Mouse (Mus musculus) kidney, postnatal 4 days (tissue): ENCODE measurements around the gene Pi16.
"Not testable (repeated sequence)": the region's sequence is repeated elsewhere in the genome, so short reads cannot be mapped to it uniquely, and the experiment has no call there.

Experiments used
- DNase-seq, 2 experiments: peaks; one replicate each; pipeline ENCODE4 v3.0.0; 2021; ENCODE audit warnings: mixed read lengths in 2 of 2

Pi16 gene

DNA sequence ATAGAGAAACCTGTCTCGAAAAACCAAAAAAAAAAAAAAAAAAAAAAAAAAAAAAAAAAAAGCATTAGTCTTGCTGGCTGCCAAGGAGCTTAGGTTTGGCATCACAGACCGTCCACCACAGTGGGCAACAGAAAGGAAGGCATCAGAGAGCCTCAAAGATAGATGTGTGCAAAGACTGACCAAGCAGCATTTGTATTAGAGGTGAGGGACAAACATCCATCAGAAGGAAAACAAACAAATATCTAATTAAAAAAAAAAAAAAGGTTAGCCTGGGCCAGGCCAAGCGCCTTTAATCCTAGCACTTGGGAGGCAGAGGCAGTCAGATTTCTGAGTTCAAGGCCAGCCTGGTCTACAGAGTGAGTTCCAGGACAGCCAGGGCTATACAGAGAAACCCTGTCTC is at the start of gene Pi16:
Pi16 (plus strand) TSS at position 301 of the 400 bp plus-strand sequence.
- DNase-seq, result not testable (repeated sequence)

DNA sequence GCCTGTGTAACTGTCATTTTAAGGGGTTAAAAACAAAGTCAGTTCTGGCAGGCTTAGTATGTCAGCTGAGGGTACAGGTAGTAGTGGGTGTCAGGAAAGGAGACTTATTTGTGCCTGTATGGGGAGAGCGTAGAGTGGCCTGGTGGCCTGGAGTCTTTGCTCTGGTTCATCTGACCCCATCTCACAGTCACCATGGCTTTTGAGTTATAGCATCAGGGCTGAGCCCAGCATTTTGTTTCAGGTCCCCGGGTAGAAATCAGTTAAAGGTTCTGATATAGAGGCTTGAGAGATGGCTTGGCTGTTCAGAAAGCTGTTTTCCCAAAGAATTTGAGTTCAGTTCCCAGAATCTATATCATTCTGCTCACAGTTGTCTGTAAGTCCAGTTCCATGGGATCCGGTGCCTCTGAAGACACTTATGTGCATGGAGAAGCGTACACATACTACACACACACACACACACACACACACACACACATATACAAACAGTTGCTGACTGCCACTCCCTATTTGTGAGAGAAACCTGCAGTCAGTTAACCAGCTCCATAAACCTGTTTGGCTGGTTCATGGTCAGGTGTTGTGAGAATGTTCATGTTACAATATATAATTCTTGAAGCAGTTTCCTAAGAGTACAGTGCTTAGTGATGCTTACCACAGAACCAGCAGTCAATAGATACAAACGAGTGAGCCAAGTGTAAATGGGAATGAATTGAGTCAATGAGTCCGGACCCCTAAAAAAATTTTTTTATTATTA is 49.4 kb upstream of the Pi16 start:
- peak in 1 of 2 experiments; percentile 46 for DNase-seq

DNA sequence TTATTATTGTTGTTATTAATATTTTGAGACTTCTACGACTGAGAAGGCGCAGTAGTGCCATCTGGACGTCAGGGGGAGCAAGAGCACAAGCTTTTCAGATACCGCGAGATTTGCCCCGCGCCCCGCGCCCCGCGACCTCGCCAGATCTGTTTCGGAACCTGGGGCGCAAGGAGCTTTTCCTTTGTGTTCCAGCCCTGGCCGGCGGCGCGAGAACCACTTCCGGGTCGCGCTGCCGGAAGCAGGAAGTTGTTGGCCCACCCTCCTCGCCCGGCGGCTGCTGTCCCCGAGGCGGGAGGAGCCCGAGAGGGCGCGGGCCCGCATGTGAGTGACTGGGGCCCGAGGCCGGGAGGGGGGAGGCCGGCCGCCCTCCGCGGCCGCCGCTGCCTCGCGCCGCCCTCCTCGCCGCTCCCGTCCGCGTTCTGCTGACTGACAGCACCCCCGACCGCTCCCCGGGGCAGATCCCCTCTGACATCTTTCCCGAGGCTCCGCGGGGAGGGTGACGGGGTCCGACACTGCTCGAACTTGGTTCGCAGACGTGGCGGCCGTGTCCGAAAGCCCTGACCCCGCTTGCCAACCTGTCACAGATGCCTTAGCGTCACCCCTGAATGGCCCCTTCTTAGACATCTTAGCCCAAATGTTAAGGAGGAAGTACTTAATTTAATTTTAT is 48.7 kb upstream of the Pi16 start, which contains the start of gene BC004004:
BC004004 (plus strand) TSS at position 107 of the 667 bp plus-strand sequence.
- DNase-seq, result peak; percentile 96 to 98

DNA sequence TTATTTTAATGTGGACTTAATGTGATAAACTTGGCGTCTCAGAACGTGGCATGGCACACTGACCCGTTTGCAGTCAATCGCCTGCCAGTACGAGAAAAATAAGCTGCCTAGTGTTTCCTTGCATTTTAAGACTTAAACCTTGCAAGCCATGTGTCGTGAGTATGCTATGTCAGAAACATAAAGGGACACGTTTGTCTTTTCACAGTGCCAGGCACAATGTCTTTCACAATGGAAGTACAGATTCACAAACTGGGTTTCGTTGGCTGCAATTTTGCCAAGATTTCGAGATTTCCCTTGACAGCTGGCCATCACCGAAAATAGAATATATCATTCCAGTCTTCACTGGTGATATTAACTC is 48.2 kb upstream of the Pi16 start:
- DNase-seq, result no peak

DNA sequence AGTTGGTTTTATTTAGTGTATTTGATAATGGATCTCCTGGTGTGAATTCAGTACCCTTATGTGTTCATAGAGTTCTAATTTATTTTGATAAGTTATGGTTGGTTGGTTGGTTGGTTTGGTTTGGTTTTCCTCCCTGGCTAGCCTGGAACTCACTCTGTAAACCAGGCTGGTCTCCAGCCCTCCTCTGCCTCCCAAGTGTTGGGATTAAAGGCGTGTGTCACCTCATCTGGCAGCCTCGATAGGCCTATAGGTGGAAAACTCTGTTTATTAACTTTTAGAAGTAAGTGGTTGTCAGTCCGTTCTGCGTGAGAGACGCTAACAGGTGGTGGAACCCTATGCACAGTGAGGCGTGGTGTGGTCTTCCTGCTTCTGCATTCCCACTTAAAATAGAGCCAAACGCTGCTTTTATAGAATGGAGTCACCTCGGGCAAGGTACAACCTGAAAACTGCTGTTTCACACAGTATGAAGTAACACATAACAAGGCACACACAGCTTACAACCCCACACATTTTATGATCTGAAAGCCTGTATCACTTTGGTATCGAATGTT is 47.3 kb upstream of the Pi16 start:
- DNase-seq, result no peak

DNA sequence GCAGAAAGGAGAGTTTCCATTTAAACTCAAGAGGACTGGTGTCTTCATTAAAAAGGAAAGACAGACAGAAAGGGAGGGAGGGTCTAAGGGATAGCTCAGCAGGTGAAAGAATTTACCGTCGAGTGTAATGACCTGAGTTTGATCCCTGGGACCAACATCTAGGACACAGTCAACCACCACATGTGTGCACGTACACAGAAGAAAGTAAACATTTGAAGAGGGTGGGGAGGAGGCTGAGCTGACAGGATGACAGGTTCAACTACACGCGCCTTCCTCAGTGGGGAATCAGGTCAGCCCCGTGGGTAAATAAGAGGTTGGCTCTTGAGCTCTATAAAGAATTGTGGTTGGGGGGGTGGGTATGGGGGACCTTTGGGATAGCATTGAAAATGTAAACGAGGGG is 44.3 kb upstream of the Pi16 start:
- DNase-seq, result no peak

DNA sequence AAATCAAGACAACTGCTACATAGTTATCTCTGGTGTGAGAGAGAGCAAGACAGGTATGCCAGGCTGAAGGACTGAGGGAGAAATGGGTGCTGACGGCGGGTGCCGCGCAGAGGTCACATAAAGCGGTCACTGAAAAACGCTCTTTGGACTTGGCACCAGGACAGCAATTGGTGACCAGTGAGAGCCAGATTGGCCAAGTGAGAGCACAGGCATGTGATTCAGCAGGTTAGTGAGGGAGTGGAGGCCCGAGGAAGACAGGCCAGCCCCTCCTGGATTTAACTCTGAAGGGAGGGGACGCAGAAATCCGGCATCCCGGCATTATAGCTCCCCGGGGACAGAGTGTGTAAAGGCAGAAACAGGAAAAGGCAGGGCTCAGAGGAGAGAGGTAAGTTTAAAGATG is 43.6 kb upstream of the Pi16 start:
- peak; percentile 52 to 72 for DNase-seq

DNA sequence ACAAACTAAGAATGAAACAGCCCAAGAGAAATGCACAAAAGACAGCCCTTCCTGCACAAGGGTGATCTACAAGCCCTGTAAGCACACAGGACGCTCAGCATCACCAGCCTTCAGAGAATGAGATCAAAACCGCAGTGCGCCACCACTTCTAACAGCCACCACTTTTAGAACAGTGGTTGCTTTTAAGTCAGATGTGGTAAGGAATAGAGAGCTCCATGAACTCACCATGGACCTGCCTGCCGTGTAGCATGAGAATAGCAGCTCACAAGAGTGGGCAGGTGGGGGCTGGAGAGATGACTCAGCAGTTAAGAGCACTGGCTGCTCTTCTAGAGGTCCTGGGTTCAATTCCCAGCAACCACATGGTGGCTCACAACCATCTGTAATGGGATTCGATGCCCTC is 37.1 kb upstream of the Pi16 start:
- DNase-seq, result no peak

DNA sequence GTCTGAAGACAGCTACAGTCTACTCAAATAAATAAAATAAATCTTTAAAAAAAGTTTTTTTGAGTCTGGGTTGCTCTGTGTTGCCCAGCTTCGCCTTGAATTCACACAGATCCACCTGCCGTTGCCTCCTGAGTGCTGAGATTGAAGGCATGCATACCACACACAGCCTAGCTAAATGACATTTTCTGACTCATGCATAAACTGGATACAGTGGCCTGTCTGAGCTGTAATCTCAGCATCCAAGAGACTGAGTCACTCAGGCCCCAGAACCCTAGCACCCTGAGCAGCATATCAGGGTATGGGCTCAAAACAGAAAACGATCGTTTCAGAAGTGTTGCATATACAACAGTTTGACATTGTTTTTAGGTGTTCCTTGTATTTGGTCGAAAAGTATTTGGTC is 35.9 kb upstream of the Pi16 start:
- no peak for DNase-seq

DNA sequence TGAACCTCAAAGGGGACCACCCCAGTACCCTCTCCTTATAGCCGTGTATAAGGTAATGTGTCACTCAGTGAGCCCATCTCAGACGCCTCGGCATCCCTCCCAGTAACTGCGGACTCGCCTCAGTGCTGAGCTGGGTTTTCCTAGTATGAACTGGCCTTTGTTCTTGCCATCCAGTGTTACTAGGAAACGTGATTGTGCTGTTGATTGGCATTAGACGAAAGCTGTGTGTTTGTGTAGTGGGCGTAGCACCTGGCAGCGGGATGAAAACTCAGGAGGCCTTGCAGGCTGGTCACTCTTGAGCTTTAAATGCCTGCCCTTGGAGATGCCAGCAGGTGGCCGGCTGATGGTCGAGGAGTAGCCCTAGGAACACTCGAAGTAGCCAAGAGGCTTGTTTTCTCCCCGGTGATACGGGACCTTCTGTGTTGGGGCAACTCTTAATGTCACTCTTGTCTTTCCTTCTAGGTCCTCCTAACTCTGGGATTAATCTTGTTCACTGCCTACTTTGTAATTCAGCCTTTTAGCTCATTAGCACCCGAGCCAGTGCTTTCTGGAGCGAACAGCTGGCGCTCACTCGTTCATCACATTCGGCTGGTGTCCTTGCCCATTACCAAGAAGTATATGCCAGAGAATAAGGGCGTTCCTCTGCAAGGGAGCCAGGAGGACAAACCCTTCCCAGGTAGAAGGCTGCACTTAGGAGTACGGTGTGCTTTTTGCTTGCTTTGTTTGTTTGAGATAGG is 35.1 kb upstream of the Pi16 start:
- no peak for DNase-seq

DNA sequence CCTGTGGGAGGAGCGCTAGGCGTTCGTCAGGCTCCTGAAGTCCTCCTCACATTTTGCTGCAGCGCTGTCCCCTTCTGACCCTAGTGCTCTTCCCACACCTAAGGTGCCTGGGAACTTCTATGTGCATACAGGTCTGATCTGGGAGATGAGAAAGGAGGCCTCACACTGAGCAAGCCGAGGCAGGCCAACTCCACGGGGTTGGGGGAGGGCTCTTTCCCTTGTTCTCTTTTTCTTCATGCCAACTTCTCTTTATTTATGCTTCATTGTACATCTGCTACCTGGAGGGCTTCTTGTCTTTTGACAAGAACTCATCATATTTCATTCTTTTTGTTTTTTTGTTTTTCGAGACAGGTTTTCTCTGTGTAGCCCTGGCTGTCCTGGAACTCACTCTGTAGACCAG is 25.7 kb upstream of the Pi16 start:
- no peak for DNase-seq

DNA sequence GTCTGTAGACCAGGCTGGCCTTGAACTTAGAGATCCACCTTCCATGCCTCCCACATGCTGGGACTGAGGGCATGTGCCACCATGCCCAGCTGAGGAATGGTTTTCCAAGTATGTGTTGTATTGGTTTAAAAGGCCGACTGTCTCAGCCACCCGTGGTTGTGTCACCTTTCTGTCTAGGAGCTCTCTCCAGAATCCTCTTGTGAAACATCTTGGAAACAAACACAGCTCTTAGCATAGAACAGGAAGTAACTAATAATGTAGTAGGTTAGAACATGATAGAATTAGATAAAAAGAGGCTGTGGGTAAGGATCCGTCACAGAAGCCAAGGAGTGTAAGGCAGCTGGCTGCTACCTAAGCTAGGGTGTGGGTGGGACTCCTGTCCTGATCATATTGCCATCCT is 24.5 kb upstream of the Pi16 start:
- no peak for DNase-seq

DNA sequence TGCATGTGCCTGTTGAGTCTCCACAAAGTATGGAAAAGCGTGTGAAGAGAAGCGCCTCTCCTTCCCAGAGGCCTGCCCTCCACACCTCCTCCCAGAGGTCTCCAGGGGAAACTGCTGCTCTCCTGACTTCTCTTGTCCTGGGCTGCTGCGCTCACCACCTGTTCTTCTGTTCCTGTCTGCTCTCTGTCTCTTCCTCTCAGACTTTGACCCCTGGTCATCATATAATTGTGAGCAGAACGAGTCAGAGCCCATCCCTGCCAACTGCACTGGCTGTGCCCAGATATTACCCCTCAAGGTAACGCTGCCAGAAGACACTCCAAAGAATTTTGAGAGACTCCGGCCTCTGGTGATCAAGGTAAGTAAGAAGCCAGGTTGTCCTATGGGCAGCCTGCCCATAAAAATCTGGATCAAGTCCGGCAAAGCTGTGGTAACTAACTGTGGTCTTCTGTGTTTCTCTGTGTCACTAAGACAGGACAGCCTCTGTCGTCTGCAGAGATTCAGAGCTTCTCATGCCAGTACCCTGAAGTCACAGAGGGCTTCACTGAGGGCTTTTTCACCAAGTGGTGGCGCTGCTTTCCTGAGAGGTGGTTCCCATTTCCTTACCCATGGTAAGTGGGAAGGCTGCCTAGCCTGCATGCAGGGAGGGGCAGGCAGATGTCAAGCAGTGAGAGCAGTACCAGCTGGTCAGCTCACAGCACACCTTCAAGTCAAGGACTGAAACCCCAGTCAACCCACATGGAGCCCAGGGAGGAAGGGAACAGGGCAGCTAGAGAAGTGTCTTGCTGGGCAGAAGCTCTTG is 23.5 kb upstream of the Pi16 start:
- peak; percentile 72 to 79 for DNase-seq

DNA sequence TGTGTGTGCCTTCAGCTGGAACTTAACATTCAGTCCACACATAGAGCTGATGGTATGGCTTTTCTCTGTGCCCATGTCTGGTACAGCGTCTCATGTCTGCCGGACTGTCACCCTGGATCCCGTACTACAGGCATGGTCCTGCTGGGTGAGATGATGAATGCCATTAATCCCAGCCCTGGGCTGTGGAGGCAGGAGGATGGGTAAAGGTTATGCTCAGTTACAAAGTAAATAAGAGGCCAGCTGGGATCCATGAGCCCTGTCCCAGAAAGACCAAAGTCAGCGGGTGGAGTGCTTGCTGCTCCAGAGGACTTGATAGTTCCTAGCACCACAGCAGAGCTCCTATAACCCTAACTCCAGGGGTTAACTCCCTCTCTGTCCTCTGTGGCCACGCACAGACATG is 21.6 kb upstream of the Pi16 start:
- DNase-seq, result peak in 1 of 2 experiments; percentile 48

DNA sequence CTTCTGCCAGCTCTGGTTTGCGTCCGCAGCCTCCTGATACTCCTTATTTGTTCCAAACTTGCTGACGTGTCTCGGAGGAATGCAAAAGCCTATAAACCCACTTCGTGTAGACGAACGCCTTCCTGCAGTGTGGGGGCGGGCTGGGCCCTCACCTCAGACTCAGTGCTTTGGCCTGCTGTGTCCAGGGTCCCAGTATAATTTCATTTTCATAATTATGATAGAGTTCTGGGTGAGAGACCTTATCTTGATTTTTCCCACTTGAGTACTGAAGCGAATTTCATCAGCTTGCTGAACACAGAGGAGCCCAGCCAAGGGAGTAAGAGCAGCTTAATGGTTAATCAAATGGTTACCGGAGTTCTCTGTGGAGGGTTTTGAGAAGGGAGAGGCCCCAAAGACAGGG is 20.2 kb upstream of the Pi16 start:
- peak in 1 of 2 experiments; percentile 50 for DNase-seq

DNA sequence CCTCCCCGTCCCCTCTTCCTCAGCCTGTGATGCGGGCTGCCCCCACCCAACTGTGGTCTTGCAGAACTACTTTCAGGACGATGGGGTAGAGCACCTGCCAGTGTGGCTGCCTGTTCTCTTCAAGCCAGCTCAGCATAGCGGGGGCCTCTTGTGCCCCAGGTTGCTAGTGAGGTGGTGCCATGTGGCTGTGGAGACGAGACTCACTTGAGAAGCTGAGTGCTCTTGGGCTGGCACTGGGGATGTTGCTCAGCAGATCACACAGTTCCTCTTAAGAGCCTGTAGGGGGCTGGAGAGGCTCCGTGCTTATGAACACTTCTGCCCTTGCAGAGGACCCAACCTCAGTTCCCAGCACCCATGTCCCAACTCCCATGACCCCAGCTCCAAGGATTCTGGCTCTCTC is 19.7 kb upstream of the Pi16 start:
- peak in 1 of 2 experiments; percentile 36 for DNase-seq

DNA sequence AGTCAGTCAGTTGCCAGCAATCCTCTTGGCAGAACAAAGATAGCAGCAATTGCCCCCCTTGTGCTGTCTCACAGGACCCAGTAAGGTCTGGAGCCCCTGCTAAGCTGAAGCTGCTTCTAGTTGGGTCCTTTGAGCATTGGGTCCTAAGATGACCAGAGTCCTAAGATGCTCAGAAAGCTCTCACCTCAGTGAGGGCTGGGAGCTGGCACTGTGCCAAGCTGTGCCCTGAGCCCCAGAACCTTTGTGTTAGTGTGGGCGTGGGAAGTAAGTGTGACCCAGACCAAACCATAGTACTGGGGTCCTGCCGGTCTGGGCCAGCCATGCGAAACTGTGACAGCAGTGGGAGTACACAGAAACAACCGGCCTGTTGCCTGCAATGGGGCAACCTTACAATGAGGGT is 18.2 kb upstream of the Pi16 start:
- peak; percentile 56 to 67 for DNase-seq

DNA sequence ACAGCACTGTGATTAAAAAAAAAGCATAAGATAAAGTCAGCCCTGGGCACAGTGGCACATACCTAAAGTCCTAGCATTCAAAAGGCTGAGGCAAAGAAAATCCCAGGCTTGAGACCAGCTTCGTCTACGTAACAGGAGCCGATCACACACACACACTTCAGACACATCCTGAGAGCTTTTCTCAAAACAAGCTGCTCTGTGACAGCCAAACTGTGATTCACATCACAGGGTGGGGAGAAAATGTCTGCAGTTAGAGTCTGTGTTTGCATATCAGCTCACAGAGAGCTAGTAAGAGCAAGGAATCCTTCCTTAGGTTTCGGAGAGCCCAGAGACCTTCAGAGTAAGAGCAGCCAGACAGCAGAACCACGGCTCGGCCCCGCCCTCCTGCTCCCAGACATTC is 16.6 kb upstream of the Pi16 start:
- no peak for DNase-seq

DNA sequence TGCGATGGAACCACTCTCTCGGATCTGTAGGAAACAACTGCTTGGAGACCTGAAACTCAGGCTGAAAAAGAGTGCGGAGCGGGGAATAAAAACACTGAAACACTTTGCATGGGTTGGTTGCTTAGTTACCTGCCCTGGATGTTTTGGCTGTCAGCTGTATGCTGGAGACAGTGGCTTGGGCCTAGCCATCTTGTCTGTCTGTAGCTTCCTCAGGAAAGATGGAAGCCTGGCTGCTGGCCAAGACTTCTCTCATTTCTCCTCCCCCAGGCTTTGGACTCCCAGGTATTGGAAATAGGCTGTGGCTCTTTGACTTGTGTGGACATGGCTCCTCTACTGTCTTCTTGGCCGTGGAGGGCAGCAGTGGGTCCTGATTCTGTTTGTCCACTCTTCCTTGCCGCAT is 16.1 kb upstream of the Pi16 start:
- DNase-seq, result peak in 1 of 2 experiments; percentile 41

DNA sequence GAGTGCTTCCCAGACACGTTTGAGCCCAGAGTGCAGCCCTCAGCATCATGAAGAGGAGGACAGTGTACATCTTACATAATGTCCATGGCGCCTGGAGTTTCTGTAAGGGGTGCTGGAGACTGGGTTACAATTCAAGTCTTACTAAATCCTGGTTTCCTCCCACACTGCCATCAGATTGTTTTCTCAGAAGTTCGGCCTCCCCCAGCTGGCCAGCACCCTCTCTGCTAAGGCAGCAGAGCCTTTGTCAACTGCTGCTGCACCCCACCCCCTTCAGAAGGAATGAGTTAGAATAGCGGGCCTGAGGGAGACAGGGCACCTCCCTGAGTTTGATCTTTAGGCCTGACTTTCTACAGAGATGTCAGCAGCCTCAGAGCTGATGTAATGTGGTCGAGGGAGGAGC is 15.3 kb upstream of the Pi16 start:
- peak in 1 of 2 experiments; percentile 72 for DNase-seq

DNA sequence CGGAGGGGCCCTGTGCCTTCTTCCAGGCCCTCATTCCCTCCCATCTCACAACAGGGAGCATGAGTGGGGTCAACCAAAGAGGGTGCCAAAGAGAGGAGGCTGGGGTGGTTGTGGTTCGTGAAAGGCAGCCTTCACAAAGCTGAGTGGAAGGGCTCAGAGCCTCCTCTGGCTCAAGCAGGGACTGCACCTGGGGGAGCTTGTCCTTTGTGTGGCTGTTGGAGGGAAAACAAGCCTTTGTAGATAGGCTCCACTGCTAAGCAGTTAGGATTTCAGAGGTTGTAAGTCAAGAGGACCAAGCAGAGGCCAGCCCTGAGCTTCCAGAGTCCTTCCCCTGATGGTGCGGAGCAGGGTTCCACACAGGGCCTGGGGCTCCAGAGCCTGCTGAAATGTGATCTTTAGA is 14.4 kb upstream of the Pi16 start:
- DNase-seq, result peak in 1 of 2 experiments; percentile 74

DNA sequence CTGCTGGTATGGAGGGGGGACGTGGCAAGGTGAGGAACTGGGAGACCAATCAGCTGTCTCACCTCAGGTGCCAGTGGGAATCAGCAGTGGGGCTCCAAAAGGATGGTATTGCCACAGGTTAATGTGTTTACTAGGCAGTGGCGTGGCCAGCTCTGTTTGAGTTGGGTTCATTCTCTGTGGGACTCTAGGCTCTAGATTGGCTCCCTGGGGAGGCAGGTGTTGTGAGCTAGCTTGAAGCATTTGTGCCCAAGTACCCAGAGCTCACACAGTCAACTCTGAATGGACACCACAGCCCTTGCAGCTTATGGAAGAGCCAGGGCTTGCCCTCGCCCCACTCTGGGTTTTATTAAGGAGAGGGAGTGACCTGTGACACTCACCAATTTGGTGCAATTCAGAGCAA is 13.6 kb upstream of the Pi16 start:
- DNase-seq, result no peak
